Mouse (Mus musculus): ENCODE results near the gene 9130213A22Rik. TPM values are rescaled to one million over a fixed set of nuclear protein-coding genes. Genes with fewer than 3 reads are reported as not detected.

Gene 9130213A22Rik
- total and polyA plus RNA-seq, 3 experiments = 0.08 to 0.26 TPM; not detected in 1

- Histone ChIP-seq H3K4me1 (ENCODE audit: control insufficient read depth in 1 of 2, insufficient read depth in 2 of 2, low read length in 2 of 2) (no peaks in the 10 kb centered on the region), H3K79me2 (ENCODE audit: control insufficient read depth, insufficient read depth, low read length, poor library complexity) (no peaks in the 10 kb centered on the region), H3K9ac (ENCODE audit: control insufficient read depth, low read depth, low read length, poor library complexity, severe bottlenecking) (no peak overlapping the region), H3K27ac (ENCODE audit: control insufficient read depth, low read depth, low read length) (no peak overlapping the region), H3K9me3 (replicated peaks; ENCODE audit: insufficient read depth, low read length) (no peaks in the 10 kb centered on the region), H3K27me3 (ENCODE audit: control insufficient read depth in 1 of 2, insufficient read depth in 2 of 2, low read length in 2 of 2) (peaks cover 9 to 14% of the 10 kb centered on the region in 2 experiments), H3K4me3 (ENCODE audit: control insufficient read depth in 1 of 2, insufficient read depth in 1 of 2, low read depth in 2 of 2, low read length in 2 of 2) (no peak overlapping the region), H3K36me3 (ENCODE audit: control insufficient read depth in 1 of 2, insufficient read depth in 2 of 2, low read length in 2 of 2) (no peaks in the 10 kb centered on the region)
- DNase-seq (ENCODE audit: low read depth, low spot score) = no peak
- no peak for TF ChIP-seq KAT2A (conservative IDR thresholded peaks at IDR 0.05; ENCODE audit: low read depth, low read length)
- no peak for TF ChIP-seq TCF12 (IDR thresholded peaks at IDR 0.05; ENCODE audit: low read depth, low read length)
- no peak for TF ChIP-seq TAL1 (IDR thresholded peaks at IDR 0.05; ENCODE audit: low read length)
- no peak for TF ChIP-seq JUND (IDR thresholded peaks at IDR 0.05; ENCODE audit: low read depth, low read length)
- TF ChIP-seq ZNF384 (IDR thresholded peaks at IDR 0.05; ENCODE audit: low read depth, low read length) = no peak
- TF ChIP-seq MAFK (IDR thresholded peaks at IDR 0.05; ENCODE audit: borderline replicate concordance, low read depth, low read length) = no peak
- TF ChIP-seq GABPA (IDR thresholded peaks at IDR 0.05; ENCODE audit: low read depth, low read length) = no peak
- no peak for TF ChIP-seq ETS1 (IDR thresholded peaks at IDR 0.05; ENCODE audit: low read depth, low read length)
- TF ChIP-seq RCOR1 (IDR thresholded peaks at IDR 0.05; ENCODE audit: low read depth, low read length) = no peak
- TF ChIP-seq TBP (IDR thresholded peaks at IDR 0.05; ENCODE audit: low read depth, low read length) = no peak
- TF ChIP-seq MXI1 (IDR thresholded peaks at IDR 0.05; ENCODE audit: low read depth, low read length) = no peak
- no peak for TF ChIP-seq MYC (IDR thresholded peaks at IDR 0.05; ENCODE audit: low read depth, low read length)
- no peak for TF ChIP-seq USF1 (IDR thresholded peaks at IDR 0.05; ENCODE audit: low read depth, low read length)
- TF ChIP-seq E2F4 (IDR thresholded peaks at IDR 0.05; ENCODE audit: borderline replicate concordance, low read depth, low read length) = no peak
- no peak for TF ChIP-seq MYB (IDR thresholded peaks at IDR 0.05; ENCODE audit: low read depth, low read length)
- TF ChIP-seq SMC3 (IDR thresholded peaks at IDR 0.05; ENCODE audit: low read depth, low read length) = no peak
Observed at GRCm38 (mm10) chr11:69148451-69148960, 26.1 kb upstream of the 9130213A22Rik start.

DNA sequence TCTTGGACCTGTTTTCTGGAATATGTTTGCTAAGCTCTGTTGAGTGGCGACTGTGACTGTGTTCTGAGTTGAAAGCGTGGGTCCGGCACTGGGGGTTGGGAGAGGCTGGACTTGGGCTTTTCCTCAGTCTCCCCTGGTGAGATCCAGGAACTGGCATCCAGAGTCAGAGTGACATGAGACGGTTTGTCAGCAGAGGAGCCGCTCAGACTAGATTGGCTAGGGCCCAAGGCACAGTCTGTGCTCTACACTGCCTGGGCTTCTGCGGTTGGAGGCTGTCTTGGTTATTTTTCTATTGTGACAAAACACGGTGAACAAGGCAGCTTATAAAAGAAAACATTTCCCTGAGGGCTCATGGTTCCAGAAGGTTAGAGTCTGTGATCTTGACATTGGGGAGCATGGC is 25.2 kb upstream of the 9130213A22Rik start:
- TF ChIP-seq POLR2A (IDR thresholded peaks at IDR 0.05; ENCODE audit: control insufficient read depth in 1 of 2, insufficient read depth in 1 of 2, low read depth in 1 of 2, low read length in 2 of 2, poor library complexity in 1 of 2) = no peak
- no peak for TF ChIP-seq MAFK (IDR thresholded peaks at IDR 0.05; ENCODE audit: borderline replicate concordance, low read depth, low read length)
- no peak for TF ChIP-seq USF1 (IDR thresholded peaks at IDR 0.05; ENCODE audit: low read depth, low read length)
- no peak for TF ChIP-seq TBP (IDR thresholded peaks at IDR 0.05; ENCODE audit: low read depth, low read length)
- TF ChIP-seq CTCF (IDR thresholded peaks at IDR 0.05 in 2 of 3, conservative IDR thresholded peaks at IDR 0.05 in 1 of 3; ENCODE audit: control insufficient read depth in 1 of 3, insufficient read depth in 1 of 3, low read depth in 2 of 3, low read length in 3 of 3, poor library complexity in 1 of 3, severe bottlenecking in 1 of 3) = no peak
- TF ChIP-seq E2F4 (IDR thresholded peaks at IDR 0.05; ENCODE audit: borderline replicate concordance, low read depth, low read length) = no peak
- TF ChIP-seq MYC (IDR thresholded peaks at IDR 0.05; ENCODE audit: low read depth, low read length) = no peak
- TF ChIP-seq KAT2A (conservative IDR thresholded peaks at IDR 0.05; ENCODE audit: low read depth, low read length) = no peak
- TF ChIP-seq GABPA (IDR thresholded peaks at IDR 0.05; ENCODE audit: low read depth, low read length) = no peak
- TF ChIP-seq CHD1 (IDR thresholded peaks at IDR 0.05; ENCODE audit: low read depth, low read length) = no peak
- TF ChIP-seq ZNF384 (IDR thresholded peaks at IDR 0.05; ENCODE audit: low read depth, low read length) = no peak
- no peak for TF ChIP-seq NELFE (IDR thresholded peaks at IDR 0.05; ENCODE audit: low read depth, low read length)
- no peak for TF ChIP-seq BHLHE40 (IDR thresholded peaks at IDR 0.05; ENCODE audit: borderline replicate concordance, low read depth, low read length)
- TF ChIP-seq MXI1 (IDR thresholded peaks at IDR 0.05; ENCODE audit: low read depth, low read length) = no peak
- no peak for TF ChIP-seq ZC3H11A (IDR thresholded peaks at IDR 0.05; ENCODE audit: low read depth, low read length)
- no peak for TF ChIP-seq USF2 (IDR thresholded peaks at IDR 0.05; ENCODE audit: borderline replicate concordance in 1 of 2, insufficient read depth in 1 of 2, low read depth in 1 of 2, low read length in 2 of 2)
- TF ChIP-seq ZKSCAN1 (IDR thresholded peaks at IDR 0.05; ENCODE audit: low read depth, low read length) = no peak
- TF ChIP-seq MEF2A (IDR thresholded peaks at IDR 0.05; ENCODE audit: extremely low read depth, insufficient replicate concordance, low read depth, low read length, poor library complexity, severe bottlenecking) = no peak
- H3K4me3 ChIP-seq (ENCODE audit: control insufficient read depth in 1 of 2, insufficient read depth in 1 of 2, low read depth in 2 of 2, low read length in 2 of 2) = no peak overlapping the region
- no peaks in the 10 kb centered on the region for H3K36me3 ChIP-seq (ENCODE audit: control insufficient read depth in 1 of 2, insufficient read depth in 2 of 2, low read length in 2 of 2)
- H3K79me2 ChIP-seq (ENCODE audit: control insufficient read depth, insufficient read depth, low read length, poor library complexity) = no peaks in the 10 kb centered on the region
- no peaks in the 10 kb centered on the region for H3K4me1 ChIP-seq (ENCODE audit: control insufficient read depth in 1 of 2, insufficient read depth in 2 of 2, low read length in 2 of 2)
- no peak overlapping the region for H3K27ac ChIP-seq (ENCODE audit: control insufficient read depth, low read depth, low read length)
- peaks cover 17 to 18% of the 10 kb centered on the region in 2 experiments for H3K27me3 ChIP-seq (ENCODE audit: control insufficient read depth in 1 of 2, insufficient read depth in 2 of 2, low read length in 2 of 2)
- no peak overlapping the region for H3K9ac ChIP-seq (ENCODE audit: control insufficient read depth, low read depth, low read length, poor library complexity, severe bottlenecking)
- DNase-seq (ENCODE audit: low read depth, low spot score) = no peak
- no peaks in the 10 kb centered on the region for H3K9me3 ChIP-seq (replicated peaks; ENCODE audit: insufficient read depth, low read length)

Data from MEL (cell line).